ENCODE assay signal across 8 mouse cellular contexts in genomic region chr9:22003163-22003554, GRCm38 (mm10). TPM values are rescaled to one million over a fixed set of nuclear protein-coding genes. Genes with fewer than 3 reads are reported as not detected.
A peak's percentile ranks its signal among the peaks of the same experiment; 100 is the strongest.
DNase-seq lines count a peak whose midpoint lies in the region; ATAC-seq and TF ChIP-seq lines count a peak whose summit lies in the region.

No protein-coding gene starts in this region.

- H3K4me2 ChIP-seq in hindbrain, embryonic 13.5 days, result peak overlapping the region; percentile 93
- peak overlapping the region; percentile 93 for H3K4me2 ChIP-seq in liver, embryonic 14.5 days (ENCODE audit: low read depth)

- no peak for TF ChIP-seq EP300 in liver, embryonic 14.5 days (IDR thresholded peaks at IDR 0.05; ENCODE audit: low read depth)

- H3K27ac ChIP-seq in kidney, adult 2 months (ENCODE audit: insufficient read depth, low read depth, low read length), result peak overlapping the region; percentile 19; the same call in 1 of the 2 replicates
- peak overlapping the region; percentile 89 for H3K27ac ChIP-seq in hindbrain, embryonic 13.5 days
- peak overlapping the region; percentile 69 for H3K27ac ChIP-seq in liver, embryonic 14.5 days
- H3K27ac ChIP-seq in olfactory bulb, adult 2 months (ENCODE audit: insufficient read depth, low read depth, low read length), result peak overlapping the region; percentile 24; the same call in 1 of the 2 replicates

- H3K4me3 ChIP-seq in kidney, adult 2 months (ENCODE audit: insufficient read depth, low read depth, low read length), result peak overlapping the region; percentile 80
- peak overlapping the region; percentile 68 for H3K4me3 ChIP-seq in hindbrain, embryonic 13.5 days
- H3K4me3 ChIP-seq in liver, embryonic 14.5 days (ENCODE audit: insufficient read depth in 1 of 2, low read depth in 2 of 2, low read length in 2 of 2), result peak overlapping the region; percentile 88 to 95
- H3K4me3 ChIP-seq in olfactory bulb, adult 2 months (ENCODE audit: insufficient read depth, low read depth, low read length), result peak overlapping the region; percentile 65

- peaks cover 5% of the 10 kb centered on the region for H3K4me1 ChIP-seq in kidney, adult 2 months (ENCODE audit: control insufficient read depth, insufficient read depth, low read length)
- peaks cover 46% of the 10 kb centered on the region for H3K4me1 ChIP-seq in hindbrain, embryonic 13.5 days (replicated peaks)
- peaks cover 9 to 10% of the 10 kb centered on the region in 2 experiments for H3K4me1 ChIP-seq in liver, embryonic 14.5 days (replicated peaks; ENCODE audit: control insufficient read depth in 2 of 2, insufficient read depth in 2 of 2, low read length in 1 of 2)
- peaks cover 23% of the 10 kb centered on the region for H3K4me1 ChIP-seq in olfactory bulb, adult 2 months (ENCODE audit: control insufficient read depth, insufficient read depth, low read length)

- no peaks in the 10 kb centered on the region for H3K27me3 ChIP-seq in kidney, adult 2 months (replicated peaks; ENCODE audit: control insufficient read depth, insufficient read depth, low read length)
- H3K27me3 ChIP-seq in hindbrain, embryonic 13.5 days, result no peaks in the 10 kb centered on the region
- H3K27me3 ChIP-seq in liver, embryonic 14.5 days (ENCODE audit: control insufficient read depth, insufficient read depth, low read length), result no peaks in the 10 kb centered on the region; the same call in 1 of the 2 replicates

- no peak for DNase-seq in kidney, adult 2 months
- no peak for DNase-seq in kidney, adult 8-10 months
- peak; percentile 55 for DNase-seq in ES-CJ7 (ENCODE audit: low read depth, low spot score)
- DNase-seq in embryo, embryonic 11 days, result peak; percentile 62
- peak; percentile 20 to 46 (median 41) for DNase-seq in liver, embryonic 14.5 days (ENCODE audit: low read depth in 3 of 3, low spot score in 3 of 3)
- no peak for DNase-seq in cerebellum, adult 11-12 months

- no peaks in the 10 kb centered on the region for H3K36me3 ChIP-seq in kidney, adult 2 months (ENCODE audit: control insufficient read depth, insufficient read depth, low read length)
- H3K36me3 ChIP-seq in hindbrain, embryonic 13.5 days, result peaks cover 43% of the 10 kb centered on the region
- peaks cover 16% of the 10 kb centered on the region for H3K36me3 ChIP-seq in liver, embryonic 14.5 days (replicated peaks; ENCODE audit: control insufficient read depth, insufficient read depth, low read depth)

- 1% methylated on average over 18 of the region's 18 CpGs for WGBS in kidney, adult 2 months
- 0% methylated on average over 18 of the region's 18 CpGs for WGBS in hindbrain, embryonic 13.5 days
- under 1% methylated on average over 18 of the region's 18 CpGs for WGBS in liver, embryonic 14.5 days (ENCODE audit: insufficient replicate concordance)
- 0% methylated on average over 18 of the region's 18 CpGs for WGBS in olfactory bulb, adult 2 months

- no peak for TF ChIP-seq POLR2A in kidney, adult 2 months (IDR thresholded peaks at IDR 0.05; ENCODE audit: low read depth, low read length)
- no peak for TF ChIP-seq POLR2A in olfactory bulb, adult 2 months (IDR thresholded peaks at IDR 0.05; ENCODE audit: insufficient read depth, low read depth, low read length)

- H3K9ac ChIP-seq in hindbrain, embryonic 13.5 days, result peak overlapping the region; percentile 84
- H3K9ac ChIP-seq in liver, embryonic 14.5 days (replicated peaks), result peak overlapping the region; percentile 75

- TF ChIP-seq CTCF in kidney, adult 2 months (conservative IDR thresholded peaks at IDR 0.05; ENCODE audit: insufficient read depth, insufficient read length, low read depth, low read length), result no peak
- TF ChIP-seq CTCF in liver, embryonic 14.5 days (IDR thresholded peaks at IDR 0.05; ENCODE audit: low read depth), result no peak
- no peak for TF ChIP-seq CTCF in olfactory bulb, adult 2 months (IDR thresholded peaks at IDR 0.05; ENCODE audit: insufficient read depth, low read depth, low read length)

- ATAC-seq in hindbrain, embryonic 13.5 days (ENCODE audit: low FRiP score), result peak; percentile 23
- peak; percentile 29; the same call in 1 of the 2 replicates for ATAC-seq in liver, embryonic 14.5 days (ENCODE audit: insufficient read depth)

- H3K9me3 ChIP-seq in hindbrain, embryonic 13.5 days, result no peaks in the 10 kb centered on the region
- no peaks in the 10 kb centered on the region for H3K9me3 ChIP-seq in liver, embryonic 14.5 days (ENCODE audit: control insufficient read depth, low read length)

RNA-seq across cellular contexts. Expression of gene Prkcsh, which starts 0.6 kb away (rescaled TPM):
- 94.9 and 103 TPM in 2 replicates for polyA plus RNA-seq in kidney, adult 2 months (2012; rRNA removed)
- polyA plus RNA-seq in hindbrain, embryonic 13.5 days (2015; fragmentation: Nextera tagmentation; extraction: Ambion mirVana), result 99.3 and 101 TPM in 2 replicates
- polyA plus RNA-seq in liver, embryonic 14.5 days (2012; rRNA removed), result 31.5 and 45.1 TPM in 2 replicates
- 29.2 and 31.2 TPM in 2 replicates for polyA plus RNA-seq in liver, embryonic 14.5 days (2014; fragmentation: Nextera tagmentation; extraction: Ambion mirVana)
- not detected in 2 replicates for polyA plus RNA-seq in olfactory bulb, adult 2 months (2012; ENCODE audit: insufficient read depth, insufficient read length, low replicate concordance, missing spikeins)

RNA-seq across cellular contexts. Expression of gene Ccdc151, which starts 0.7 kb away (rescaled TPM):
- polyA plus RNA-seq in kidney, adult 2 months (2012; rRNA removed), result 2.5 and 2.9 TPM in 2 replicates
- polyA plus RNA-seq in hindbrain, embryonic 13.5 days (2015; fragmentation: Nextera tagmentation; extraction: Ambion mirVana), result 4.1 and 4.4 TPM in 2 replicates
- 0.02 and 0.06 TPM in 2 replicates for polyA plus RNA-seq in liver, embryonic 14.5 days (2012; rRNA removed)
- polyA plus RNA-seq in liver, embryonic 14.5 days (2014; fragmentation: Nextera tagmentation; extraction: Ambion mirVana), result not detected in 2 replicates
- not detected in 2 replicates for polyA plus RNA-seq in olfactory bulb, adult 2 months (2012; ENCODE audit: insufficient read depth, insufficient read length, low replicate concordance, missing spikeins)

RNA-seq across cellular contexts. Expression of gene Rgl3, which starts 13.9 kb away (rescaled TPM):
- 88.2 and 111 TPM in 2 replicates for polyA plus RNA-seq in kidney, adult 2 months (2012; rRNA removed)
- polyA plus RNA-seq in hindbrain, embryonic 13.5 days (2015; fragmentation: Nextera tagmentation; extraction: Ambion mirVana), result 1.1 TPM in 2 replicates
- polyA plus RNA-seq in liver, embryonic 14.5 days (2012; rRNA removed), result 0.19 and 0.24 TPM in 2 replicates
- 0.27 TPM in 1 of 2 replicates, not detected in the other for polyA plus RNA-seq in liver, embryonic 14.5 days (2014; fragmentation: Nextera tagmentation; extraction: Ambion mirVana)
- polyA plus RNA-seq in olfactory bulb, adult 2 months (2012; ENCODE audit: insufficient read depth, insufficient read length, low replicate concordance, missing spikeins), result not detected in 2 replicates

RNA-seq across cellular contexts. Expression of gene Epor, which starts 39.9 kb away (rescaled TPM):
- 14.0 and 16.7 TPM in 2 replicates for polyA plus RNA-seq in kidney, adult 2 months (2012; rRNA removed)
- polyA plus RNA-seq in hindbrain, embryonic 13.5 days (2015; fragmentation: Nextera tagmentation; extraction: Ambion mirVana), result 1.9 and 2.2 TPM in 2 replicates
- polyA plus RNA-seq in liver, embryonic 14.5 days (2012; rRNA removed), result 146 and 180 TPM in 2 replicates
- polyA plus RNA-seq in liver, embryonic 14.5 days (2014; fragmentation: Nextera tagmentation; extraction: Ambion mirVana), result 82.6 and 96.5 TPM in 2 replicates
- polyA plus RNA-seq in olfactory bulb, adult 2 months (2012; ENCODE audit: insufficient read depth, insufficient read length, low replicate concordance, missing spikeins), result not detected in 2 replicates

RNA-seq across cellular contexts. Expression of gene Swsap1, which starts 47.6 kb away (rescaled TPM):
- polyA plus RNA-seq in kidney, adult 2 months (2012; rRNA removed), result 10.5 and 10.9 TPM in 2 replicates
- 9.1 and 9.7 TPM in 2 replicates for polyA plus RNA-seq in hindbrain, embryonic 13.5 days (2015; fragmentation: Nextera tagmentation; extraction: Ambion mirVana)
- 1.4 TPM in 2 replicates for polyA plus RNA-seq in liver, embryonic 14.5 days (2012; rRNA removed)
- 3.5 and 3.6 TPM in 2 replicates for polyA plus RNA-seq in liver, embryonic 14.5 days (2014; fragmentation: Nextera tagmentation; extraction: Ambion mirVana)
- not detected in 2 replicates for polyA plus RNA-seq in olfactory bulb, adult 2 months (2012; ENCODE audit: insufficient read depth, insufficient read length, low replicate concordance, missing spikeins)

Comparison
In these comparisons a context has a peak if more than half of its experiments do, and no peak if none do; other contexts are left out.
1. DNase-seq: peak in ES-CJ7 (single experiment), embryo, embryonic 11 days (single experiment) and liver, embryonic 14.5 days (3 of 3); none in kidney, adult 2 months (single experiment), kidney, adult 8-10 months (0 of 2) and cerebellum, adult 11-12 months (single experiment).
2. H3K27ac ChIP-seq: peak in every context shown above with its lines; median percentile 89 in hindbrain, embryonic 13.5 days; 69 in liver, embryonic 14.5 days; 24 in olfactory bulb, adult 2 months; 19 in kidney, adult 2 months.
3. RNA of gene Prkcsh, which starts 0.6 kb away (polyA plus RNA-seq): 94.9 to 103 TPM in kidney, adult 2 months, 99.3 to 101 TPM in hindbrain, embryonic 13.5 days and 29.2 to 45.1 TPM in liver, embryonic 14.5 days; not detected in olfactory bulb, adult 2 months; every median in the first group is over 10 times any median in the second.
4. RNA of gene Rgl3, which starts 13.9 kb away (polyA plus RNA-seq): 88.2 to 111 TPM in kidney, adult 2 months; 1.1 TPM in hindbrain, embryonic 13.5 days, 0.19 to 0.27 TPM in liver, embryonic 14.5 days and not detected in olfactory bulb, adult 2 months; every median in the first group is over 10 times any median in the second.
5. Peak in every context shown above with its lines, with median percentiles within 50 percentile points of each other: H3K4me3 ChIP-seq.